Mouse (Mus musculus) left cerebral cortex, postnatal 14 days (tissue): ENCODE measurements around the gene Cmah. TPM values are rescaled to one million over a fixed set of nuclear protein-coding genes. Genes with fewer than 3 reads are reported as not detected.

Experiments
- DNase-seq, 2 experiments: peaks; one replicate each; pipeline ENCODE4 v3.0.0; 2021 to 2022; ENCODE audit warnings: low spot score in 2 of 2, mixed read lengths in 1 of 2
- intact Hi-C: fragments of 180-260 bp; cut with DNase I; formaldehyde crosslinking; loops from one replicate; pipeline ENCODE4 v1.15.1; 2025
- total RNA-seq, 2 experiments: library from RNA; stranded (reverse); gene quantifications; 2 replicates each; pipeline ENCODE4 v1.2.3; 2021

The Cmah gene
- total RNA-seq, 2 experiments from 2014 or later, result 0.20 to 0.44 TPM

DNA sequence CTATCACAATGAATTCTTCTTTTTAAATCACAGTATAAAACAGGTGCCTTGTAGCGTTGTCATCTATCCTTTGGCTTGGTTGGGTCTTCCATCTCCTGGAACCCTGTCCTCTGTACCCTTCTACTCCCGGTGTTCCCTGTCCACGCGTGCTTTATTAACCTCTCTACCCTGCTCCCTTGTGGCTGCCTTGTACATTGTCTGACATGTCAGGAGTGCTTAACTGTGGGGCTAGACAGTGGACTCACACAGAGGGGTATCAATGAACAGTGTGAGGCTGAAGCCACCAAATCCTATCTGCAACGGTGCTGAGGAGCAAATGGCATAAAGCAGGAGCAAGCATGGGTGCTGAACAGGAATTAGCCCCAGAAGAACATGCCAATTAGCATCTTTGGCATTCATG lies 133.3 kb downstream of the Cmah start:
- no peak for DNase-seq
- intact Hi-C loops, result no loop called here

DNA sequence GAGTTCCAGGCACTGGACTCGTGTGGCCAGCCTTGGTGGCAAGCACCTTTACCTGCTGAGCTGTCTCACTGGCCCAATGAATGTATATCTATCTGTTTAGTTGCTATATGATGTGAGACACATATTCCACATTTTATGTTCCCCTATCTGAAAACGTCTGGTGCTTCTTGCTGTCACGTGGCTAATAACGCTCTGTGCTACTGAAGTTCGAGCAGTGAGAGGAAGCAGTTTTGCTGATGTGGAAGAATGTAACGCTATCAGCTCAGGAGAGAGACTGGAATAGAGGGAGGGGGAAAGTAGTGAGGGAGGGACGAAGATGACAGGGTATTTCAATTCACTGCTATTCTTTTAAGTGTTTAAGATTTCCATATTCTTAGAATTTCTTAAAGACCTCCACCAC lies 136.6 kb downstream of the Cmah start:
- no peak for DNase-seq
- intact Hi-C loops, result no loop called here

DNA sequence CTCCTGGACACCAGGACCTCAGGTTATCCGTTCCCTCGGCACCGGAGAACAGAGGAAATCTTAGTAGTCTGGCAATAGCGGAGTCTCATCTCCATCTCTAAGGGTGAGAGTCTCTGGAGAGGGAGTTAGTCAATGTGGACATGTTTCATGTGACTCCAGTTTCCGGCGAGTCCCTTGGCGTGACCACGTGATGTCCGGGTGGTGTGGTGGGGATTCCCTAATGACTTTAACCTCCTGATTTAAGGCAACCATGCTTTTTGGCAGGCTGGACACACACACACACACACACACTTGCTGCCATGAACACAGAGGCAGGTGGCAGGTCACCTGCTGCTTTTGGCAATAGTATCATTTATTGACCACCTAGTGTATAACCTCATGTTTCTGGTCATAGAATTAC lies 138.8 kb downstream of the Cmah start:
- intact Hi-C loops, result no loop called here
- no peak for DNase-seq

DNA sequence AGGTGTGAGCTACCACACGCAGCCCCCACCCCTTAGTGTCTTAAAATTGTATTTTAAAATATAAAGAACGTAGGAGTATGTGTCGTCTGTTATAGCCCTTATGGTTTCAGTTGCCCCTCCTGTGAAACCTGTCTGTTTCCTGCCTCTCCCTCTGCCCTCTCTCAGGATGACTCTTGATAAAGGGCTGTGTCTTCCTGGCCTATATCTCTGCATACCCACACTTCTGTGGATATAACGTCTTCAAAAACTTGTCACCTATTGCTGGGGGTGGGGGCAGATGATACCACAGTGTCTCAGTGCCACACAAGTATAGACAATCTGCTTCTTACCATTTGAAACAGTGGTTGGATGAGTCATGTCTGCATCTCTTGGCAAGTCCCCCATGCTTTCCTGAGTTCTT lies 140.6 kb downstream of the Cmah start:
- intact Hi-C loops, result no loop called here
- DNase-seq, result no peak

DNA sequence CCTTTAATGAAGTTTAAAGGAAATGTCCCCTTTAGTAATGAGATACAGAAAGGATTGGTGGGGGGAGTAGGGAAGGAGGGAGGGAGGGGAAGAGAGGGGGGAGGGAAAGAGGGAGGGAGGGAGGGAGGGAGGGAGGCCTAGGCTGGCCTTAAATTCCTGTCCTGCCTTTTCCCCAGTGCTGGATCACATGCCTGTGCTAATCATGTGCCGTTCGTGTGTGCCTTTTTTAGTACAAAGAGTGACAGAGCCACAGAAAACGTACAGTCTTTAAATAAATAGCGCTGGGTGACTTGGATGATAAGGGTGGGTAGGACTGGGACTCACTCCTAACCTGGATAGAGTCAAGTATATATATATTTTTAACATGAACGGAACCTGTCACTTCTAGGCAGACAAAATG lies 150.4 kb downstream of the Cmah start:
- DNase-seq, result no peak
- intact Hi-C loops, result no loop called here

DNA sequence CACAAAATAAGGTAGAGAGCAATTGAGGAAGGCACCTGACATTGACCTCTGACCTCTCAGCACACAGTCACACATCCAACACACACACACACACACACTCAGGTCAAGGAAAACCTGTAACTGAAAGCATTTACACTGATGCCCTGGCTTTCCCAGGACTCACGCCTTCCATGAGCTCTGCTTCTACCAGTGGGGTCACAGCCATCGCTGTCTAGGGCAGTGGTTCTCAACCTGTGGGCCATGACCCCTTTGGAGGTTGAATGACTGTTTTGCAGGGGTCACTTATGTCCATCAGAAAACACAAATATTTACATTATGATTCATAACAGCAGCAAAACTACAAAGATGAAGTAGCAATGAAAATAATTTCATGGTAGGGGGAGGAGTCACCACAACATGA lies 152.3 kb downstream of the Cmah start:
- intact Hi-C loops, result no loop called here

DNA sequence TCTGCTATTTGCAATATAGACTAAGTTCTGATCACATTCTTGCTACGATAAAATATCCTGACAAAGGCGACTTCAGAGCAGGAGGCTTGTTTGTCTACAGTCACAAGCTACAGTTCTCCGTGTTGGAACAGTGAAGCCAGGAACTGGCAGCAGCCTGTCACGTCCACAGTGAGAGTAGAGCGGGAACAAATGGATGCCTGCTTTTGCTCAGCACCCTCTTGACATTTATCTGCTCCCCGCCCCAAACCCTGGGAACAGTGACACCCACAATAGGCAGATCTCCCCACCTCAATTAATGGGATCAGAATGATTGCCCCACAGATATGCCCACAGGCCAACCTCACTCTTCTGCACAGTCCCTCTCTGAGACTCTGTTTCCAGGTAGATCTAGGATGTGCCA lies 153.6 kb downstream of the Cmah start:
- no peak for DNase-seq
- intact Hi-C loops, result loop anchor here (10.0 kb wide), 1 partner anchor 444 kb away; no protein-coding TSS in a partner anchor

More for the DNA sequence above, 152.3 kb downstream of the Cmah start:
- no peak for DNase-seq

DNA sequence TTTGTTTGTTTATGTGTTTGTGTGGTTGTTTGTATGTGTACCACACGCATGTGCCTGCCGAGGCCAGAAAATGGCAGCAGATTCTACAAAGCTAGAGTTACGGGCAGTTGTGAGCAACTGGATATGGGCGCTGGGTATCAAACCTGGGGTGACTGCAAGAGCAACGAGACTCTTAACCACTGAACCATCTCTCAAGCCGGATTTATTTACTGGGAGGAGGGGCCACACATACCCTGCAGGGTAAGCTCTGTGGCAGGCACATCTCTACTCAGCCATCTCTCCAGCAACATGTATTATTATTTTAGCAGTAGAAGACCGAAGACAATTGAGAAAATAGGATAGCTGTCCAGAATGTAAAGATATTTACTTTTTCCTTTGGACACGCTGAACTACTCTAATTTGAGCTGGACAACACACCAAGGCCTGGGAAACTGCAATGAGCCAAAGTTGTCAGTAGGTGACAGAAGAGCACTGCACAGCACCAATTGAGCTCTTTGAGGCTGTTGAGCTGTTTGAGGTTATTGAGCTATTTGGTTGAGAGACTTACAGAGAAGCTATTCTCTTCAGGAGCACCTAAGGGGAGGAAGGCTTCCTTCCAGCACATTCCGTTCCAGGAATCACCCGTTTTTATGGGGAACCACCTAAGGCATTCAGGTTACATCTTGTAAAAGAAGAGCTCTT lies 154.6 kb downstream of the Cmah start:
- peak; percentile 75 to 81 for DNase-seq
- intact Hi-C loops, result loop anchor here (2.0 to 10.0 kb wide), 3 partner anchors 205 to 443 kb away; no protein-coding TSS in a partner anchor

DNA sequence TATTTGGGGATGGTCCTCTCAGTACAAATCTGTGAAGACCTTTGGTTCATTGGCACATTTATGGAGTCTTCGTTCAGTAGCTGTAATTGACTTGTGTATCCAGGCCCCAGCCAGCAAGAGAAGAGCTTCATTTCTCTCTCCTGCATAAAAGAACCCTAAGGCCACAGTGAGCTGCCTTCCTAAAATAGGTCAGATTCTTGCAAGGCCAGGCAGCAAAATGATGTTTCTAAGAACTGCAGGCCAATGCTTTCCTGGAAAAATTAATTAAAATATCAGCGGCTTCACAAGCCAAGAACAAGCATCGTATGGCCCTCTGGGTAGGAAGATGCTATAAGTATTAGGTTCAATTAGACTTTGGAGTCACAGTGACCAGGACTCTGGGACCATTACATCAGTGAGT lies 156.5 kb downstream of the Cmah start:
- DNase-seq, result no peak
- intact Hi-C loops, result loop anchor here (2.0 to 10.0 kb wide), 3 partner anchors 203 to 441 kb away; no protein-coding TSS in a partner anchor

DNA sequence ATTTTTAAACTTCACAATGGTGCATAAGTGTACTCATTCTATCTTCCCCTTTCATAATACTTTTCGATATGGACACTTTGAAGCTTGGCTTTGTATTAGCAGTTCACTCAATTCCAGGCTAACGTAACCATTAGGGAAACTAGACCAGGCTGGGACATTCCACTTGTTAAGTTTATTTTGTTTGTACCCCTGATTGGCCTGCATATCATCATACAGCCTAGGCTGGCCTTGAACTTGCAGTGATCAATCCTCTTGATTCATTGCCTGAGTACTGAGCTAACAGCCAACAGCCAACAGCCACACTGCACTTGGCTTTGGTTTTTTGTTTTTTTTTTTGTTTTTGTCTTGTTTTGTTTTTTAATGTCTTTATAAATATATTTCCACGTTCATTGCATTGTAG lies 157.6 kb downstream of the Cmah start:
- intact Hi-C loops, result loop anchor here (10.0 kb wide), 1 partner anchor 440 kb away; no protein-coding TSS in a partner anchor
- no peak for DNase-seq

DNA sequence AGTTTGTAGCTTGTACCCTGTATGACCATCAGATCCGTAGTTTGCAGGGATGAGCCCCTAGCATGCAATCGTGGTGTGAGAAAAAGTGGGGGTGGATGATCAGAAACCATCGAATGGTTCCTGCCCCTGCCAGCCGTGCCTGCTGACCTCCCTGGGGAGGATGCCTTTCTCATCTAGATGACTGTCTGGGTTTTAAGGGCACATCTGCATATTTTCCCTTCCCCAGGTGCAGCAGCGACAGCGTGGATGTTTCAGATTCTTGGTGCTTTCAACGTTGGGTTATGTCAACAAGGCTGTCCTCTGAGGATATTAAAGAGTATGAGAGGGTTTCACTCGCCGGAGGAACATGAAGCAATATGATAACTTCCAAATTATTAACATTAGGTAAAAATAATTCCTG lies 158.8 kb downstream of the Cmah start:
- DNase-seq, result no peak
- intact Hi-C loops, result loop anchor here (10.0 kb wide), 1 partner anchor 439 kb away; no protein-coding TSS in a partner anchor

DNA sequence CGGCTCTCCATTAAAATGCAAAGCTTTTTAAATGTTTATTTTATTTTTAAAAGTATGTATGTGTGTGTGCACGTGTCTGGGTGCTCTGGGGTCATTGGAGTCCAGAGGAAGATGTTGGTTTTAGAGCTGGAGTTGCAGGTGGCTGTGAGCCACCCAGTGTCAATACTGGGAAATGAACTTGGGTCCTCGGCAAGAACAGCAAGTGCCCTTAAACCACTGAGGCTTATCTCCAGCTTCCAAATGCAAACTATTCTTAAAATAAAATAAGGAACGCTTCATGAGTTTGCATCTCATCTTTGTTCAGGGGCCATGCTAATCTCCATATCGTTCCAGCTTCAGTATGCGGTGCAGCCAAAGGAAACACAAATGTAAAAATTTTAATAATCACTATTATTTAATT lies 159.2 kb downstream of the Cmah start:
- no peak for DNase-seq
- intact Hi-C loops, result loop anchor here (10.0 kb wide), 1 partner anchor 438 kb away; no protein-coding TSS in a partner anchor

DNA sequence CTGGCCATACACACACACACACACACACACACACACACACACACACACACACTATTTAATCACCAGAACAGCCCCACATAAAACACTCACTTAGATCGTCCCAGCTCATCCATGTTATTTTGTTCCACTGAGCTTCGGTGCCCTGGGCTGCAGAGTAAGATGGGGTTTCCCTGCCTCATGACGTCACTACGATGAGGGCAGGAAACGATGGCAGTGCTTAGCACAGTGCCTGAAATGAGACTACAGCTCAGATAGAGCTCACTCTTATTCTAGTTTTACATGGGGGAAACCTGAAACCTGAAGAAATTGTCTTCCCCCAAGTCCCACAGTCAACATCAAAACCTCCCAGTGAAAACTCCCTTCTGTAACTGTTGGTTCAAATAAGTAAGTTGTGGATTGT lies 159.9 kb downstream of the Cmah start:
- DNase-seq, result no peak
- intact Hi-C loops, result loop anchor here (10.0 kb wide), 1 partner anchor 438 kb away; no protein-coding TSS in a partner anchor

DNA sequence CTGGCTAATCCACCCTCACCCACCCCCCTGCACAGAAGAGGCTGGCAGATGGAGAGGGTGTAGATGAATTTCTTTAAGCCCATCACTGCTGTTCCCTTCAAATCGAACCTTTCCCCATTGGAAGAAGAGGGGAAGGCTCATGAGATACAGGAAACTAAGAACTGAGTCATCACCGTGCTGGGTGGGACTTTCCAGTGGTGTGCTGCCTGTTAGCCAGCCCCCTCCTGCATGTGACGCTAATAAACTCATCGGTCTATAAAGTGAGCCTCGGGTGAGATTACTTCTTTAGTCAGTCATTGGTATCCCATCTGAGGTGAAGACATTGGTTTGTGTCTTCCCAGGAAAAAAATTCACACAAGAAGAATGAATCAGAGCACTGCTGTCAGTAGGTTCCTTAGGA lies 160.3 kb downstream of the Cmah start:
- DNase-seq, result no peak
- intact Hi-C loops, result loop anchor here (10.0 kb wide), 1 partner anchor 437 kb away; no protein-coding TSS in a partner anchor

DNA sequence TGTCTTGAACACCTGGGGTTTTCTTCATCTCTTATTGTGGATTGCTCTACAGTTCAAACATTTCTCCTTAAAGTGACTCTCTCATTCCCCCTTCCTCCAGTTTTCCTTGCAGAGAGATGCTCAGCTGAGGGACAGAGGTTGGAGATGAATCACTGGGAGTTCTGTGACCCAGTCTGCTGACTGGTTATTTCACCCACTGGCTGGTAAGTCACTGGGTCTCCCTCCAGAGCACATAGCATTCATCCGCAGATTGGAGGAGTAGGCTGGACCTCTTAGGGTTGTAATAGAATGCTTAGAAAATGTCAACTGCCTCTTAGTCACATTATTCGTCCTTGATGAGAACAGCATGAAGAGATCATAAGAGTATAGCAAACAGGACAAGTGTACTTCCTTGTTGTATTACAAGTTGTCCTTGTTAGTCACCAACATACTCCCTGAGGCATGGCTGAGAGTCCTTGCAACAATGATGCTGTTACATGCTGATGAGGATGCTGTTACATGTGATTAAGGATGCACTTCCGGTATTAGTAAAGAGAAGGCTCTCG lies 161.4 kb downstream of the Cmah start:
- no peak for DNase-seq
- intact Hi-C loops, result loop anchor here (10.0 kb wide), 1 partner anchor 436 kb away; no protein-coding TSS in a partner anchor

DNA sequence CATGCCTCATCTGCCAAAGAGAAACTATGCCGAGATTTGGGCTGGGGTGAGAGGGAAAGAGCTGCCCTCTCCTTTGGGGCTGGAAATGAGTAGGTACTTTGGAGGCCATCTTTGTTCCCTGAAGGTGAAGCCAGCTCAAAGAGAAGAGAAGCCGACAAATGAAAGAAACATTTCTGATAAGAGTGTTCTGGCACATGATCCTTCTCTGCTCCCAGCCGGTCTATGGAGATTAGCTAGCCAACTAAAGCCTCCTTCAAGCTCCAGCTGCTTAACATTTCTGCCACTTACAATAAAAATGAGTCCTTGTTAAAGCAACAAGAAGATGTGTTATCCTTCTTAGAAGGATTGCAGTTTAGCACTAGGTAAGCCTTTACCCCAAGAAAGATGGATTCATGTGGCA lies 162.3 kb downstream of the Cmah start:
- intact Hi-C loops, result loop anchor here (10.0 kb wide), 1 partner anchor 435 kb away; no protein-coding TSS in a partner anchor
- DNase-seq, result no peak

DNA sequence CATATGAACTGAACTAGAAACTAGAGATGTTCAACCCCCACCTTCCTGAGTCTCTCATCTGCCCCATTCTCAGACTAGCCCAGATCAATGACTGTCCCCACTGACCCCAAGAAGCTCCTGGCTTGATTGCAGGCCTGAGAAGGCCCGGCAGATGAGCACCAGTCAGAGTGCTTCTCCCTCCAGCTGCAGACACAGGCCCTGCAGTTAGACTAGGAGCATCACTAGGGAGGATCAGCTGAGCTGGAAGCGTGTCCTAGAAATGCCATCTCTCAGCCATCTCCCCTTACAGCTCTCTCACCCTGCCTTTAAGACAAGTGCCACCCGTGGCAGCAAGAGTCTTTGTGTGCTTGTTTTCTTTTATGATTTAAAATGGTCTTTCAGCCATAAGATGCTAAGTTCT lies 162.8 kb downstream of the Cmah start:
- intact Hi-C loops, result no loop called here
- no peak for DNase-seq

DNA sequence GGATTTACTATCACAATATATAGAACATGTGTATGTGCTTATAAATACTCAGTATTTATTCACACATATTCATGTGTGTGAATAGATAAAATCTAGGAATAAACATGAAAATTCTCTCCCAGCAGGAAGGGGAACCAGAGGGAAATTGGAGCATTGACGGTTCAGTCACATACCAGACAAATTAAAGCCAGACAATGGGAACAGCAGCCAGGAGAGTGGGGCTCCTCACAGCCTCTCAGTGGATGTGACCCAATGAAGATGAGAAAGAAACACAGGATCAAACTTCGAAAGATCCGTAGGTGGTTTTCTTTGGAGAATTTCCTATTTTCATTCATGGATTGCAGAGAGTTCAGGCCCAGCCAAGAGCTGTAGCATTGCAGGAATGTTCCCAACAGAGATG lies 163.9 kb downstream of the Cmah start:
- intact Hi-C loops, result no loop called here
- DNase-seq, result no peak

DNA sequence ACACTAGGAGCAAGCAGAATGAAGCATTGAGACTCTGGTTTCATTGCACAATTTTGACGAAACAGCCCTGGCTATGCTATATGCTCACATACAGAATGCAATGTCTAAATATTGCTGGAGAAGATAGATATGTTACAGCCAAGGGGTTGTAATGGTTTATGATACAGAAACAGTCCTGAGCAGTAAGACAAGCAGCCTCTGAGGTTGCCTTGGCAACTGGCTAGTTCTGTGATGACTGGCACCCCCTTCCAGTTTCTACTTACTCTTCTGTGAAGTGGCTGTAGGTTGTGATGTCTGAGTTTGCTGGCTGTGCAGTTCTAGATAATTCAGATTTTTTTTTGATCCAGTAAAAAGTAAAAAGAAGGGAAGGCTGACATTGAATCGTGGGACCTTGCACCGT lies 166.6 kb downstream of the Cmah start:
- DNase-seq, result peak; percentile 19 to 28
- intact Hi-C loops, result no loop called here

DNA sequence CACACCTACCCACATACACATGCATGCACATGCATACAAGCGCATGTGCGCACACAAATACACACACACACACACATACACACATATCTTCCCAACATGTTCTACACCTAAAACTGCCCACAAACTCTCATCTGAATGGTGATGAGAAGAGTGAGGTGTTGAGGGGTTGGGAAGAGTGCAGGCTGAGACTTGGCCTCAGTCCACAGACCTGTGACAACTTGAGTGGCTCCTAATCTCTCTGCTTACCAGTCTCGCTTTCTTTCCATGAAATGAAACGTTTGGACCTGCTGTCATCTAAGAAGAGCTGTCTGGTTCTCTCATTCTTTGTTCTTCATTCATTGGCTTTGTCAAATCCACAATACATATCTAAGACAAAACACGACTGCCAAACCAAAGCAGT lies 169.1 kb downstream of the Cmah start:
- intact Hi-C loops, result loop anchor here (5.0 kb wide), 1 partner anchor 191 kb away; no protein-coding TSS in a partner anchor
- no peak for DNase-seq

DNA sequence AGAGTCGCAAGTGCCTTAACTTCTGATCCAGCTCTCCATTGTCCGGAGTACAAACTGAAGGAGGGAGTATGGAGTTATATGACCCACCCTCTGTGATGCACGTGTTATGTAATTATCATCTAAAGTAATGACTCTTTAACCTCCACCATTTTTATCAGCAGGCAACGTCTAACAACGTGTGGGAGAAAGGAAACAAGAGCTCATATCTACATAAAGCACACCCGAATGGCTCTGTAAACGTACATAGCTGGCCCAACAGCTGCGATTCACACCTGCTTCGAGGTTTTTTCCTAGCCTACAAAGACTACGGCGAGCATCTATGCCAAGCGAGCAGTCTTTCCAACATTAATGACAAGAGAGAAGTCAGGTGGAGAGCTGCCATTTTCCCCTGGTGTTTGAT lies 169.8 kb downstream of the Cmah start:
- intact Hi-C loops, result loop anchor here (5.0 kb wide), 1 partner anchor 190 kb away; no protein-coding TSS in a partner anchor
- DNase-seq, result no peak
